Mouse (Mus musculus) stomach, embryonic 16.5 days (tissue): Measurements from ENCODE around the gene Hs3st1. TPM values are rescaled to one million over a fixed set of nuclear protein-coding genes. Genes with fewer than 3 reads are reported as not detected.
A peak's percentile ranks its signal among the peaks of the same experiment; 100 is the strongest.
"Not testable (repeated sequence)": the region's sequence is repeated elsewhere in the genome, so short reads cannot be mapped to it uniquely, and the experiment has no call there.

Source experiments
- ATAC-seq: fragments of 200-750 bp; cut with Nextera tagmentation; 2 replicates; pipeline ENCODE4 v1.8.0; 2017; ENCODE audit warnings: moderate number of reproducible peaks, moderate TSS enrichment; ENCODE audit not compliant: insufficient read depth, low FRiP score
- H3K27ac ChIP-seq: fragments of 300-500 bp; sonication (generic); 2 replicates; pipeline ENCODE4 v1.5.1; 2014; ENCODE audit warnings: low read length
- H3K27me3 ChIP-seq: fragments of 300-500 bp; sonication (generic); 2 replicates; pipeline ENCODE4 v1.6.1; 2014; ENCODE audit warnings: low read length, control low read depth, mixed read lengths; ENCODE audit not compliant: control insufficient read depth, insufficient read depth
- H3K36me3 ChIP-seq: fragments of 300-500 bp; sonication (generic); 2 replicates; pipeline ENCODE4 v1.6.1; 2014; ENCODE audit warnings: low read length; ENCODE audit not compliant: control insufficient read depth, insufficient read depth
- H3K4me1 ChIP-seq: fragments of 300-500 bp; sonication (generic); 2 replicates; pipeline ENCODE4 v1.6.1; 2014; ENCODE audit warnings: low read length, control low read depth, mixed read lengths; ENCODE audit not compliant: control insufficient read depth, insufficient read depth
- H3K4me2 ChIP-seq: fragments of 300-500 bp; sonication (generic); 2 replicates; pipeline ENCODE4 v1.6.1; 2014; ENCODE audit warnings: low read depth, low read length, mixed read lengths
- H3K4me3 ChIP-seq: fragments of 300-500 bp; sonication (generic); replicated peaks from 2 replicates; pipeline ENCODE4 v1.5.1; 2014; ENCODE audit warnings: mild to moderate bottlenecking, low read length
- H3K9ac ChIP-seq: fragments of 300-500 bp; sonication (generic); 2 replicates; pipeline ENCODE4 v1.6.1; 2014; ENCODE audit warnings: low read length
- H3K9me3 ChIP-seq: fragments of 300-500 bp; sonication (generic); replicated peaks from 2 replicates; pipeline ENCODE4 v1.6.1; 2016; ENCODE audit warnings: low read length, control low read depth; ENCODE audit not compliant: control insufficient read depth
- WGBS: fragments of 180-500 bp; shearing (Covaris S2); extraction: QIAGEN DNeasy Blood & Tissue Kit; methylation state at CpG from one replicate; pipeline ENCODE4 v1.1.7; 2014; 5-methylcytosine and 5-hydroxymethylcytosine counted together
- polyA plus RNA-seq: library from polyadenylated mRNA; unstranded; fragments of >200 nt; fragmentation: Nextera tagmentation; extraction: Ambion mirVana; gene quantifications from 2 replicates; pipeline ENCODE4 v1.2.1, GENCODE M21; 2015

The Hs3st1 gene
- 14.2 and 15.8 TPM in 2 replicates for polyA plus RNA-seq

- H3K27me3 ChIP-seq, H3K9me3 ChIP-seq, H3K27ac ChIP-seq, H3K4me3 ChIP-seq, H3K4me1 ChIP-seq, H3K9ac ChIP-seq, H3K36me3 ChIP-seq, H3K4me2 ChIP-seq, ATAC-seq: not testable (repeated sequence)
- 94% methylated on average over 15 of the region's 15 CpGs for WGBS
These were observed at the start of gene Hs3st1 for GRCm38 (mm10) chr5:39755375-39755774. TSS of gene Hs3st1 (minus strand) at chr5:39755475.

- WGBS: 83% methylated on average over 5 of the region's 5 CpGs
- ATAC-seq: no peak
- H3K36me3 ChIP-seq: no peaks in the 10 kb centered on the region
- H3K4me1 ChIP-seq: no peaks in the 10 kb centered on the region
- no peaks in the 10 kb centered on the region for H3K27me3 ChIP-seq
- no peak overlapping the region for H3K4me3 ChIP-seq
- no peak overlapping the region for H3K27ac ChIP-seq
- H3K9ac ChIP-seq: no peak overlapping the region
- no peak overlapping the region for H3K4me2 ChIP-seq
- no peaks in the 10 kb centered on the region for H3K9me3 ChIP-seq
These were observed 49.4 kb upstream of the Hs3st1 start for GRCm38 (mm10) chr5:39804663-39805062.

GRCm38 (mm10) chr5:39803941-39804340, 48.7 kb upstream of the Hs3st1 start:
- Histone ChIP-seq H3K36me3 (no peaks in the 10 kb centered on the region), H3K9me3 (no peaks in the 10 kb centered on the region), H3K4me1 (no peaks in the 10 kb centered on the region), H3K4me2 (no peak overlapping the region), H3K9ac (no peak overlapping the region), H3K27ac (no peak overlapping the region), H3K27me3 (no peaks in the 10 kb centered on the region), H3K4me3 (no peak overlapping the region)
- 53% methylated on average over 3 of the region's 3 CpGs for WGBS
- no peak for ATAC-seq

GRCm38 (mm10) chr5:39803457-39803856, 48.2 kb upstream of the Hs3st1 start:
- Histone ChIP-seq H3K36me3 (no peaks in the 10 kb centered on the region), H3K4me1 (no peaks in the 10 kb centered on the region), H3K4me3 (no peak overlapping the region), H3K27me3 (no peaks in the 10 kb centered on the region), H3K27ac (no peak overlapping the region), H3K9ac (no peak overlapping the region), H3K9me3 (no peaks in the 10 kb centered on the region), H3K4me2 (no peak overlapping the region)
- WGBS: 68% methylated on average over 3 of the region's 3 CpGs
- ATAC-seq: no peak

- ATAC-seq: no peak
- no peak overlapping the region for H3K4me2 ChIP-seq
- H3K4me3 ChIP-seq: no peak overlapping the region
- H3K27ac ChIP-seq: no peak overlapping the region
- H3K4me1 ChIP-seq: no peaks in the 10 kb centered on the region
- H3K9ac ChIP-seq: no peak overlapping the region
- no peaks in the 10 kb centered on the region for H3K36me3 ChIP-seq
- no peaks in the 10 kb centered on the region for H3K9me3 ChIP-seq
- H3K27me3 ChIP-seq: no peaks in the 10 kb centered on the region
- WGBS: 71% methylated on average over 3 of the region's 3 CpGs
These were observed 46.8 kb upstream of the Hs3st1 start for GRCm38 (mm10) chr5:39802110-39802509.

- no peaks in the 10 kb centered on the region for H3K27me3 ChIP-seq
- H3K27ac ChIP-seq: no peak overlapping the region
- no peaks in the 10 kb centered on the region for H3K36me3 ChIP-seq
- no peak overlapping the region for H3K4me2 ChIP-seq
- peak; percentile 33; the same call in 1 of the 2 replicates for ATAC-seq
- no peak overlapping the region for H3K4me3 ChIP-seq
- WGBS: 53% methylated on average over 7 of the region's 7 CpGs
- no peaks in the 10 kb centered on the region for H3K9me3 ChIP-seq
- no peaks in the 10 kb centered on the region for H3K4me1 ChIP-seq
- H3K9ac ChIP-seq: no peak overlapping the region
These were observed 21.9 kb upstream of the Hs3st1 start for GRCm38 (mm10) chr5:39777094-39777710.

GRCm38 (mm10) chr5:39771680-39772348, 16.5 kb upstream of the Hs3st1 start:
- no peaks in the 10 kb centered on the region for H3K27me3 ChIP-seq
- no peaks in the 10 kb centered on the region for H3K36me3 ChIP-seq
- no peak for ATAC-seq
- H3K27ac ChIP-seq: no peak overlapping the region
- 44% methylated on average over 5 of the region's 5 CpGs for WGBS
- no peak overlapping the region for H3K4me2 ChIP-seq
- no peaks in the 10 kb centered on the region for H3K4me1 ChIP-seq
- no peak overlapping the region for H3K4me3 ChIP-seq
- H3K9me3 ChIP-seq: no peaks in the 10 kb centered on the region
- H3K9ac ChIP-seq: no peak overlapping the region

GRCm38 (mm10) chr5:39761682-39762456, 6.6 kb upstream of the Hs3st1 start:
- no peak overlapping the region for H3K9ac ChIP-seq
- H3K4me2 ChIP-seq: no peak overlapping the region
- H3K4me1 ChIP-seq: no peaks in the 10 kb centered on the region
- H3K4me3 ChIP-seq: no peak overlapping the region
- 62% methylated on average over 8 of the region's 8 CpGs for WGBS
- ATAC-seq: peak; percentile 92
- no peaks in the 10 kb centered on the region for H3K9me3 ChIP-seq
- H3K27me3 ChIP-seq: no peaks in the 10 kb centered on the region
- no peaks in the 10 kb centered on the region for H3K36me3 ChIP-seq
- no peak overlapping the region for H3K27ac ChIP-seq

- Histone ChIP-seq H3K9me3 (no peaks in the 10 kb centered on the region), H3K4me3 (no peak overlapping the region), H3K27ac (peak overlapping the region; percentile 8; the same call in 1 of the 2 replicates), H3K27me3 (no peaks in the 10 kb centered on the region), H3K9ac (no peak overlapping the region), H3K36me3 (no peaks in the 10 kb centered on the region), H3K4me2 (no peak overlapping the region), H3K4me1 (no peaks in the 10 kb centered on the region)
- WGBS: 65% methylated on average over 2 of the region's 2 CpGs
- no peak for ATAC-seq
These were observed 3.7 kb upstream of the Hs3st1 start for GRCm38 (mm10) chr5:39758890-39759475.
